Mouse (Mus musculus) E14TG2a.4 (cell line): ENCODE measurements around the gene Aff3.

ENCODE experiments used
- CTCF ChIP-seq: conservative IDR thresholded peaks from 2 replicates; pipeline ENCODE4 v1.5.1; 2014; ENCODE audit warnings: low read length
- NANOG ChIP-seq: IDR thresholded peaks from 2 replicates; pipeline ENCODE4 v1.6.1; 2014; ENCODE audit warnings: borderline replicate concordance, low read length, mixed read lengths

DNA sequence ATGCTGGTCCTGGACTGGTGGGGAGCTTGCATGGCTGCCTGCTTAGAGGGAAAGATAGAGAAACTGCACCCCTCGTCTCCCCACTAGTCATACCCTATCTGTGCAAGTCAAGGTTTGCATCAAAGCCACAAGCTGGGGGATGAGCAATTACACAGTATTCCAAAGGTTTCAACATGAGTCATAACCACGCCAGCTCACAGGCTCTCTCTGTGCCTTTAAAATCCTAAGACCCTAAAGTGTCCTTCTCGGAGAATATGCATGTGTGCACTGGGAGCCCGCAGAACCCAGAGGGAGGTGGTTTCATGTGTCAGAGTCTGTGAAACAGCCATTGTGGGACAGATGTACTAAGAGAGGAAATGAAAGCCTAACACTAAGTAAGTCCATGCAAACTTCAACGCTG is 194.6 kb downstream of the Aff3 start:
- TF ChIP-seq CTCF (no peak), NANOG (no peak)
